Mouse (Mus musculus) liver, embryonic 14.5 days (tissue): ENCODE measurements around the gene Rin3. TPM values are rescaled to one million over a fixed set of nuclear protein-coding genes. Genes with fewer than 3 reads are reported as not detected.

Experiments
- ATAC-seq: fragments of 200-750 bp; cut with Nextera tagmentation; 2 replicates; pipeline ENCODE4 v1.8.0; 2017; ENCODE audit warnings: moderate number of reproducible peaks, mild to moderate bottlenecking, moderate library complexity; ENCODE audit not compliant: insufficient read depth
- DNase-seq, 3 experiments: peaks; one replicate each; pipeline ENCODE4 v3.0.0-alpha.2; 2012 to 2013; ENCODE audit warnings: low read depth in 3 of 3, low spot score in 3 of 3
- H3K27ac ChIP-seq: fragments of 300-500 bp; sonication (generic); 2 replicates; pipeline ENCODE4 v1.5.1; 2014; ENCODE audit warnings: moderate library complexity, mild to moderate bottlenecking, control low read depth, inconsistent platforms
- H3K27me3 ChIP-seq: fragments of 300-500 bp; sonication (generic); 2 replicates; pipeline ENCODE4 v1.6.1; 2014; ENCODE audit warnings: mild to moderate bottlenecking, low read length, moderate library complexity; ENCODE audit not compliant: control insufficient read depth, insufficient read depth
- H3K36me3 ChIP-seq: fragments of 300-500 bp; sonication (generic); replicated peaks from 2 replicates; pipeline ENCODE4 v1.6.1; 2014; ENCODE audit warnings: low read depth; ENCODE audit not compliant: control insufficient read depth, insufficient read depth
- H3K4me1 ChIP-seq, 2 experiments: fragments of 200-500 bp in 1 of 2; fragments of 300-500 bp in 1 of 2; sonication (generic) in 1 of 2; replicated peaks; 2 replicates each; pipeline ENCODE4 v1.6.1; 2012 to 2014; ENCODE audit warnings: antibody characterized with exemption in 1 of 2, inconsistent platforms in 1 of 2, low read length in 1 of 2; ENCODE audit not compliant: control insufficient read depth in 2 of 2, insufficient read depth in 2 of 2
- H3K4me2 ChIP-seq: fragments of 300-500 bp; sonication (generic); 2 replicates; pipeline ENCODE4 v1.6.1; 2014; ENCODE audit warnings: low read depth, mild to moderate bottlenecking, control low read depth, moderate library complexity
- H3K4me3 ChIP-seq, 2 experiments: fragments of 200-500 bp in 1 of 2; fragments of 300-500 bp in 1 of 2; sonication (generic) in 1 of 2; 2 replicates each; pipeline ENCODE4 v1.5.1; 2012 to 2014; ENCODE audit warnings: low read depth in 2 of 2, low read length in 2 of 2, mild to moderate bottlenecking in 2 of 2, control low read depth in 1 of 2, inconsistent platforms in 1 of 2, moderate library complexity in 1 of 2; ENCODE audit not compliant: insufficient read depth in 1 of 2
- H3K9ac ChIP-seq: fragments of 300-500 bp; sonication (generic); replicated peaks from 2 replicates; pipeline ENCODE4 v1.6.1; 2014; ENCODE audit warnings: mild to moderate bottlenecking, control low read depth, moderate library complexity
- H3K9me3 ChIP-seq: fragments of 300-500 bp; sonication (generic); 2 replicates; pipeline ENCODE4 v1.6.1; 2016; ENCODE audit warnings: low read length, mixed read lengths; ENCODE audit not compliant: control insufficient read depth
- CTCF ChIP-seq: IDR thresholded peaks from 2 replicates; pipeline ENCODE4 v1.5.1; 2016; ENCODE audit warnings: antibody characterized with exemption, low read depth, control low read depth
- EP300 ChIP-seq: IDR thresholded peaks from 2 replicates; pipeline ENCODE4 v1.6.1; 2016; ENCODE audit warnings: antibody characterized with exemption, low read depth
- WGBS: fragments of 180-500 bp; shearing (Covaris S2); extraction: QIAGEN DNeasy Blood & Tissue Kit; methylation state at CpG from one replicate; pipeline ENCODE4 v1.1.7; 2014; ENCODE audit not compliant: insufficient replicate concordance; 5-methylcytosine and 5-hydroxymethylcytosine counted together
- polyA plus RNA-seq, 2 experiments: library from polyadenylated mRNA; depleted of rRNA in 1 of 2; stranded (reverse) in 1 of 2; unstranded in 1 of 2; fragments of >200 nt; fragmentation: Nextera tagmentation in 1 of 2; extraction: Ambion mirVana in 1 of 2; gene quantifications; 2 replicates each; pipeline versions ENCODE4 v1.2.1 to v1.2.3; 2012 to 2014

Rin3 gene
- polyA plus RNA-seq, 2 experiments = 3.1 to 4.5 TPM

GRCm38 (mm10) chr12:102356781-102357180 lies 73.9 kb downstream of the Rin3 start:
- Histone ChIP-seq H3K9ac (no peak overlapping the region), H3K9me3 (no peaks in the 10 kb centered on the region), H3K4me3 (no peak overlapping the region), H3K4me1 (peaks cover 0 to 14% of the 10 kb centered on the region in 2 experiments; a peak in 2 of 4 replicates), H3K27me3 (no peaks in the 10 kb centered on the region), H3K27ac (no peak overlapping the region), H3K4me2 (no peak overlapping the region), H3K36me3 (no peaks in the 10 kb centered on the region; the same call in 1 of the 2 replicates)
- 42% methylated on average over 1 of the region's 1 CpGs for WGBS
- no peak for DNase-seq
- ATAC-seq = no peak
- TF ChIP-seq EP300 (no peak), CTCF (no peak)

GRCm38 (mm10) chr12:102359390-102359789 lies 76.5 kb downstream of the Rin3 start:
- H3K9me3 ChIP-seq = no peaks in the 10 kb centered on the region

GRCm38 (mm10) chr12:102361189-102362161 lies 78.6 kb downstream of the Rin3 start:
- TF ChIP-seq EP300 (no peak), CTCF (no peak)
- Histone ChIP-seq H3K9me3 (no peaks in the 10 kb centered on the region), H3K36me3 (no peaks in the 10 kb centered on the region; the same call in 1 of the 2 replicates), H3K9ac (no peak overlapping the region), H3K4me3 (no peak overlapping the region), H3K4me2 (no peak overlapping the region), H3K27ac (no peak overlapping the region), H3K4me1 (peaks cover 0 to 6% of the 10 kb centered on the region in 2 experiments; a peak in 1 of 4 replicates), H3K27me3 (no peaks in the 10 kb centered on the region)
- DNase-seq = no peak
- 60% methylated on average over 10 of the region's 10 CpGs for WGBS
- no peak for ATAC-seq

More at GRCm38 (mm10) chr12:102359390-102359789, 76.5 kb downstream of the Rin3 start:
- Histone ChIP-seq H3K4me1 (peaks cover 0 to 6% of the 10 kb centered on the region in 2 experiments; a peak in 2 of 4 replicates), H3K4me2 (no peak overlapping the region), H3K36me3 (no peaks in the 10 kb centered on the region; the same call in 1 of the 2 replicates), H3K27me3 (no peaks in the 10 kb centered on the region), H3K27ac (no peak overlapping the region), H3K4me3 (no peak overlapping the region), H3K9ac (no peak overlapping the region)
- TF ChIP-seq EP300 = no peak
- no peak for TF ChIP-seq CTCF
- WGBS = 41% methylated on average over 4 of the region's 4 CpGs
- ATAC-seq (no peak), DNase-seq (no peak)

GRCm38 (mm10) chr12:102365016-102365415 lies 82.2 kb downstream of the Rin3 start:
- Histone ChIP-seq H3K4me3 (no peak overlapping the region), H3K36me3 (no peaks in the 10 kb centered on the region; the same call in 1 of the 2 replicates), H3K27ac (no peak overlapping the region), H3K9me3 (no peaks in the 10 kb centered on the region), H3K27me3 (no peaks in the 10 kb centered on the region), H3K4me1 (peaks cover 0 to 8% of the 10 kb centered on the region in 2 experiments; a peak in 2 of 4 replicates), H3K9ac (no peak overlapping the region), H3K4me2 (no peak overlapping the region)
- WGBS = 53% methylated on average over 7 of the region's 7 CpGs
- no peak for ATAC-seq
- TF ChIP-seq CTCF = no peak
- TF ChIP-seq EP300 = no peak
- DNase-seq = no peak
